Mouse (Mus musculus): ENCODE data around the gene Nf1.

The Nf1 gene

GRCm38 (mm10) chr11:79329585-79329984 lies 9.9 kb upstream of the Nf1 start:
- no peak for DNase-seq

- no peak for DNase-seq
Observed at GRCm38 (mm10) chr11:79335077-79335476, 4.4 kb upstream of the Nf1 start.

GRCm38 (mm10) chr11:79336722-79337267 lies 2.7 kb upstream of the Nf1 start:
- no peak for DNase-seq

- DNase-seq: no peak
Observed at GRCm38 (mm10) chr11:79338621-79339020, 872 bp upstream of the Nf1 start.

- peak; percentile 57 for DNase-seq
Observed at GRCm38 (mm10) chr11:79339808-79340781, 602 bp downstream of the Nf1 start.

GRCm38 (mm10) chr11:79356995-79357394 lies 17.5 kb downstream of the Nf1 start:
- no peak for DNase-seq

GRCm38 (mm10) chr11:79357397-79357796 lies 17.9 kb downstream of the Nf1 start:
- no peak for DNase-seq

GRCm38 (mm10) chr11:79364956-79365355 lies 25.5 kb downstream of the Nf1 start:
- DNase-seq: no peak

- DNase-seq: no peak
Observed at GRCm38 (mm10) chr11:79366284-79366683, 26.8 kb downstream of the Nf1 start.

GRCm38 (mm10) chr11:79373031-79373430 lies 33.5 kb downstream of the Nf1 start:
- no peak for DNase-seq

- DNase-seq: peak; percentile 96
Observed at GRCm38 (mm10) chr11:79398336-79398735, 58.8 kb downstream of the Nf1 start.

- no peak for DNase-seq
Observed at GRCm38 (mm10) chr11:79403625-79404319, 64.3 kb downstream of the Nf1 start.

GRCm38 (mm10) chr11:79413761-79414513 lies 74.4 kb downstream of the Nf1 start:
- DNase-seq: no peak

GRCm38 (mm10) chr11:79422496-79422895 lies 83.0 kb downstream of the Nf1 start:
- DNase-seq: no peak

GRCm38 (mm10) chr11:79426571-79426970 lies 87.1 kb downstream of the Nf1 start:
- DNase-seq: no peak

- DNase-seq: no peak
Observed at GRCm38 (mm10) chr11:79427638-79428037, 88.1 kb downstream of the Nf1 start.

GRCm38 (mm10) chr11:79435252-79435651 lies 95.8 kb downstream of the Nf1 start:
- no peak for DNase-seq

- no peak for DNase-seq
Observed at GRCm38 (mm10) chr11:79448361-79448760, 108.9 kb downstream of the Nf1 start.

- DNase-seq: no peak
Observed at GRCm38 (mm10) chr11:79452966-79453365, 113.5 kb downstream of the Nf1 start.

GRCm38 (mm10) chr11:79457928-79458327 lies 118.4 kb downstream of the Nf1 start:
- no peak for DNase-seq

- no peak for DNase-seq
Observed at GRCm38 (mm10) chr11:79459846-79460245, 120.4 kb downstream of the Nf1 start.

GRCm38 (mm10) chr11:79460756-79461450 lies 121.4 kb downstream of the Nf1 start:
- no peak for DNase-seq
